Mouse (Mus musculus) midbrain, embryonic 10.5 days (tissue): Measurements from ENCODE around the gene Ccdc60. TPM values are rescaled to one million over a fixed set of nuclear protein-coding genes. Genes with fewer than 3 reads are reported as not detected.
"Not testable (repeated sequence)": the region's sequence is repeated elsewhere in the genome, so short reads cannot be mapped to it uniquely, and the experiment has no call there.

Experiments used
- DNase-seq: peaks from one replicate; pipeline ENCODE4 v3.0.0-alpha.2; 2017; ENCODE audit warnings: low spot score
- H3K27ac ChIP-seq: fragments of 300-500 bp; sonication (generic); replicated peaks from 2 replicates; pipeline ENCODE4 v1.5.1; 2016; ENCODE audit warnings: mild to moderate bottlenecking
- H3K27me3 ChIP-seq: fragments of 300-500 bp; sonication (generic); 2 replicates; pipeline ENCODE4 v1.6.1; 2016; ENCODE audit warnings: low read depth, mild to moderate bottlenecking; ENCODE audit not compliant: poor library complexity, severe bottlenecking
- H3K36me3 ChIP-seq: fragments of 300-500 bp; sonication (generic); 2 replicates; pipeline ENCODE4 v1.6.1; 2016; ENCODE audit warnings: mild to moderate bottlenecking, moderate library complexity
- H3K4me1 ChIP-seq: fragments of 300-500 bp; sonication (generic); 2 replicates; pipeline ENCODE4 v1.6.1; 2016
- H3K4me3 ChIP-seq: fragments of 300-500 bp; sonication (generic); 2 replicates; pipeline ENCODE4 v1.5.1; 2016; ENCODE audit warnings: mild to moderate bottlenecking, moderate library complexity
- H3K9me3 ChIP-seq: fragments of 300-500 bp; sonication (generic); replicated peaks from 2 replicates; pipeline ENCODE4 v1.6.1; 2016; ENCODE audit warnings: mild to moderate bottlenecking
- WGBS: fragments of 180-500 bp; shearing (Covaris S2); methylation state at CpG from one replicate; pipeline ENCODE4 v1.1.7; 2016; 5-methylcytosine and 5-hydroxymethylcytosine counted together
- polyA plus RNA-seq: library from polyadenylated mRNA; unstranded; fragments of >200 nt; fragmentation: Nextera tagmentation; extraction: Ambion mirVana; gene quantifications from 2 replicates; pipeline ENCODE4 v1.2.1, GENCODE M21; 2016

The Ccdc60 gene
- 1.7 and 2.1 TPM in 2 replicates for polyA plus RNA-seq

GRCm38 (mm10) chr5:116288849-116289570 is at the start of gene Ccdc60:
TSS of gene Ccdc60 (minus strand) at chr5:116288985.
- Histone ChIP-seq H3K27me3 (peaks cover 10% of the 10 kb centered on the region; the same call in 1 of the 2 replicates), H3K9me3 (no peaks in the 10 kb centered on the region), H3K4me1 (peaks cover 47% of the 10 kb centered on the region), H3K36me3 (no peaks in the 10 kb centered on the region), H3K4me3 (peak within 1 kb of the TSS; percentile 38), H3K27ac (peak within 1 kb of the TSS; percentile 71)
- WGBS = 5% methylated on average over 28 of the region's 28 CpGs
- DNase-seq = peak; percentile 87

DNA sequence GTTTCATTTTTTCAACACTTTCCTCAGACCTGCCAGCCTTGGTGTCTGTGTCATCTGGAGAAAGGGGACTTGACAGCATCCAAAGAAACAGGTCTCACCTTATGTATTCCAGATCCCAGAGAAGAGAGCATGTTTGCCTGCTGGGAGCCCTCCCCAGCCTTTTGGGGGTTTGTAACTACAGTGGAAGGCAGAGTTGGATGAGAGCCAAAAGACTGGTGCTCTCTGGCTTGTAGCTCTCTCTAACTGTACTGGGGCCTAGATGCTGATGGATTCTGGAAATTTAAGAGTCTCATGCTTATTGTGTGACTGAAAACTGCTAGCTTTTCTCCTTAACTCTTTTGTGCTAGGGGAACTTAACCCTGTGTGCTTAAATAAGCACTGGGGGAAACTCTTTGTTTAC is 47.4 kb upstream of the Ccdc60 start:
- Histone ChIP-seq H3K27me3 (peaks cover 27% of the 10 kb centered on the region; the same call in 1 of the 2 replicates), H3K4me3 (no peak overlapping the region), H3K9me3 (peaks cover 3% of the 10 kb centered on the region), H3K4me1 (peaks cover 14% of the 10 kb centered on the region), H3K36me3 (no peaks in the 10 kb centered on the region), H3K27ac (no peak overlapping the region)
- no peak for DNase-seq

DNA sequence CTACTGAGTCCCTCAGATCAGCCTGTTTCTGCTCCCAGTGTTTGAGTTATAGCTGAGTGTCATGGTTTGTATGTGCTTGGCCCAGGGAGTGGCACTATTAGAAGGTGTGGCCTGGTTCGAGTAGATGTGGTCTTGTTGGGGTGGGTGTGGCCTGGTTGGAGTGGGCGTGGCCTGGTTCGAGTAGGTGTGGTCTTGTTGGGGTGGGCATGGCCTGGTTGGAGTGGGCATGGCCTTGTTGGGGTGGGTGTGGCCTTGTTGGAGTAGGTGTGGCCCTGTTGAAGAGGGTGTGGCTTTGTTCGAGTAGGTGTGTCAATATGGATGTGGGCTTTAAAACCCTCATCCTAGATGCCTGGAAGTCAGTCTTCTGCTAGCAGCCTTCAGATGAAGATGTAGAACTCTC is 40.1 kb upstream of the Ccdc60 start:
- H3K9me3 ChIP-seq = peaks cover 8% of the 10 kb centered on the region
- DNase-seq = no peak
- H3K4me3 ChIP-seq = no peak overlapping the region
- 88% methylated on average over 4 of the region's 4 CpGs for WGBS
- peaks cover 14% of the 10 kb centered on the region for H3K4me1 ChIP-seq
- no peak overlapping the region for H3K27ac ChIP-seq
- H3K27me3 ChIP-seq = peaks cover 27% of the 10 kb centered on the region
- no peaks in the 10 kb centered on the region for H3K36me3 ChIP-seq

- no peak for DNase-seq
- H3K36me3 ChIP-seq = no peaks in the 10 kb centered on the region
These were observed 34.6 kb upstream of the Ccdc60 start for GRCm38 (mm10) chr5:116323401-116323800.

DNA sequence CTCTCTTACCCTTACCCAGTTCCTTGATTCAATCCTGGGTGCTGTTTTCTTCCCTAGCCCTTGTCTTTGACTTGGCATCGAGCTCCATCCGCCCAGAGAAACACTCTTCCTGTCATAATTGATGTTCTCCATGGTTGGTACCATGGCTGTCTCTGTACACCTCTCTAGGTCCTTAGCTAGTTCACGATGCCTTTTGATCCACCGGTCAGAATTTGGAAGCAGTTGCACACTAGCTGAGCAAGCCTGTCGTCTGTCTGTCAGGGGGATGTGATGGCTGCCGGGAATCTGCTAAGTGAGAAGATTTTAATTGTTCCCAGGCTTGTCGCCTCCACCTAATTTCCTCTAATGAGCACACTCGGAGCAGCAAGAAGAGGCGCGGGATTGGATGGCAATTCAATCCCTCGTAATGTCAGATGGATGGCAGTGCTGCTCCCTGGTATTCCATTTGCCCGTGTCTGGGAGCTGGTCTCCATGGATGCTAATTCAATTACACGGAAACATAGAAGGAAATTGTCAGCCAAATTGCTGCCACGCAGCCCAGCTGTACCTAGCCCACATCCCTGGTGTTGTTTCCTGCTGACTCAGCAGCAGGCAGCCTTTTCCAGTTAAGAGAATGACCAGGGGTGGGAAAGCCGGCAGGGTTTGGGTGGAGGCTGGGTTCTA is 33.7 kb upstream of the Ccdc60 start:
- peaks cover 62% of the 10 kb centered on the region for H3K27me3 ChIP-seq
- peak overlapping the region; percentile 11; the same call in 1 of the 2 replicates for H3K27ac ChIP-seq
- H3K4me1 ChIP-seq = peaks cover 23% of the 10 kb centered on the region
- H3K36me3 ChIP-seq = no peaks in the 10 kb centered on the region
- no peak overlapping the region for H3K4me3 ChIP-seq
- H3K9me3 ChIP-seq = 0 out of 2 replicates have a peak, but pooled peaks cover 5% of the 10 kb centered on the region
- WGBS = 60% methylated on average over 15 of the region's 15 CpGs
- peak; percentile 26 for DNase-seq

More at GRCm38 (mm10) chr5:116323401-116323800, 34.6 kb upstream of the Ccdc60 start:
- H3K9me3 ChIP-seq = 0 out of 2 replicates have a peak, but pooled peaks cover 5% of the 10 kb centered on the region
- H3K27ac ChIP-seq = no peak overlapping the region
- H3K4me3 ChIP-seq = no peak overlapping the region
- H3K4me1 ChIP-seq = peaks cover 23% of the 10 kb centered on the region
- H3K27me3 ChIP-seq = peaks cover 58% of the 10 kb centered on the region
- WGBS = 74% methylated on average over 5 of the region's 5 CpGs

DNA sequence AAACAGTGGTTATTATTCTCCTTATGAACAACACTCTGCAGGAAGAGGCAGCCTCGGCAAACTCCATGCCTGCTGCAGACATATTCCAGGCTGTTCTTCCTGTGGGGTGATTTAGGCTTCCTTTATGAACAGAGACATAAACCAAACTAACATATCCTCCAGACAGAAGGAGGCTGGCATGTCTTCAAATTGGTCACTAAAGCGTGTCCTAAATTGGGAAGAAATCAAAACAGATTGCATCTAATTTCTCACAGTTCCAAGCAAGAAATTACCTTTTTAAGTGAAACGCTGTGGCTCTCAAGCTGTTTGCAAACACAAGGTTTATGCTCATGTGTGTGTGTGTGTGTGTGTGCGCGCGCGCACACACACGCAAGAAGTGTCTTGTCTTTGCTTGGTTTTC is 24.9 kb upstream of the Ccdc60 start:
- Histone ChIP-seq H3K4me1 (peaks cover 14% of the 10 kb centered on the region), H3K27me3 (peaks cover 45% of the 10 kb centered on the region), H3K27ac (no peak overlapping the region), H3K36me3 (no peaks in the 10 kb centered on the region), H3K4me3 (no peak overlapping the region), H3K9me3 (no peaks in the 10 kb centered on the region)
- WGBS = 91% methylated on average over 8 of the region's 8 CpGs
- no peak for DNase-seq

GRCm38 (mm10) chr5:116312111-116312737 is 23.4 kb upstream of the Ccdc60 start:
- DNase-seq = no peak
- H3K27ac ChIP-seq = peak overlapping the region; percentile 67
- H3K4me1 ChIP-seq = peaks cover 14% of the 10 kb centered on the region
- H3K36me3 ChIP-seq = no peaks in the 10 kb centered on the region
- peak overlapping the region; percentile 32 for H3K4me3 ChIP-seq
- WGBS = 28% methylated on average over 15 of the region's 15 CpGs
- H3K9me3 ChIP-seq = no peaks in the 10 kb centered on the region
- peaks cover 38% of the 10 kb centered on the region for H3K27me3 ChIP-seq

DNA sequence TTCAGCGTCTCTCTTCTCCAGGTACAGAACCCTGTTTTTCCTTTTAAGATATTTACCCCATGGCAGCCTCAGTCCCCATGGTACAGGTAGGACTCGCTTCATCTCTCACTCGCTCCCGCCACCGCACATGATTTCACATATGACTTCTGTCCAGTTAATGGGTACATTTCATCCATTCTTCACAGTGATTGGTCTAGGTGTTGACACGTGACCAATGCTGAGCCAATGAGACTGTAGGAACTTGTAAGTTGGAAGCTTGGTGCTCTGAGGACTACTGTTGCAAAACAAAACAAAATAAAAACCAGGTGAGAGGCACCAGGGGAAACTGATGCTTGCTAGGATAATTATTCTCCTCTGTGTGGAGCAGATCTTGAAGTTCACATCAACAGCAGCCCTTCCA is 22.9 kb upstream of the Ccdc60 start:
- Histone ChIP-seq H3K27me3 (peaks cover 35% of the 10 kb centered on the region), H3K9me3 (0 out of 2 replicates have a peak, but pooled peaks cover 3% of the 10 kb centered on the region), H3K27ac (no peak overlapping the region), H3K4me1 (peaks cover 14% of the 10 kb centered on the region), H3K4me3 (no peak overlapping the region), H3K36me3 (no peaks in the 10 kb centered on the region)
- DNase-seq = no peak
- WGBS = 91% methylated on average over 6 of the region's 6 CpGs

DNA sequence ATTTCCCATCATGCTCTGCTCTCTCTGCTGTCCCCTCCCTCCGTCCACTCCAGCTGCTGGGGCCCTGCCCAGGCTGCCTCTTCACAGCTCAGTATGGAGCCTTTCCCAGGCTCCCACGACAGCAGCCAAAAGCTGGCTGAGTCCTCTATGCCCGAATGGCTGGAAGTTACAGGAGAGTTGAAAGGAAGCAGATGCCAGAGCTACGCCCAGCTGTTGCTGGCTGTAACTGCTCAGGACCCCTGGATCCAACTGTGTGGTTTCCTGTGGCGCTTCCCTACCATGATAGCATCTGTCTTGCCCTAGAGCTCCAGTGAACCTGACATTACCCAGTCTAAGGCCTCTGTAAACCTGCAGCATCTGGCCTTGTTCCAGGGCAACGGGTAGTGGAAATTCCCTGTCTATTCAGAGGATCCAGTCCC is 20.6 kb upstream of the Ccdc60 start:
- no peak for DNase-seq
- Histone ChIP-seq H3K36me3 (no peaks in the 10 kb centered on the region), H3K4me1 (peaks cover 14% of the 10 kb centered on the region), H3K27ac (peak overlapping the region; percentile 55; the same call in 1 of the 2 replicates), H3K9me3 (0 out of 2 replicates have a peak, but pooled peaks cover 5% of the 10 kb centered on the region), H3K4me3 (no peak overlapping the region), H3K27me3 (peaks cover 28% of the 10 kb centered on the region)
- 56% methylated on average over 6 of the region's 6 CpGs for WGBS

DNA sequence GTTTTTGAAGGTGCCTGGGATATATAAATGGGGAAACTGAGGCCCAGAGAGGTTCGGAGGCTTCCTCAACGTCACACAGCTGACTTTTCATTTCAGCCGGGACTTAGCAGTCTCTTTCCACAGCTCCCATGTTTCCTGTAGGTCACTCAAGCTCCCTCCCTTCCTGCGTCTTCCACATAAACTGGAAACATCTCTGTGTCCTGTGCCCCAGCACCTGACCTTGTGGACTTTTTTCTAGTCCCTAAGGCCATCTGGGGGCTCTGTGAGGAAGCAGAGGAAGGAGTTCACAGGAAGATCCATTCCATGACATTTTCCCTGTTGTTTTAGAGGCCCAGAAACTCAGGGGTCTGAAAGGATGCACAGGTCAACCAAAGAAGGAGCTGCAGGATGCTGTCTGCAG is 16.8 kb upstream of the Ccdc60 start:
- H3K36me3 ChIP-seq = no peaks in the 10 kb centered on the region
- H3K9me3 ChIP-seq = 0 out of 2 replicates have a peak, but pooled peaks cover 5% of the 10 kb centered on the region
- H3K4me3 ChIP-seq = no peak overlapping the region
- no peak for DNase-seq
- no peak overlapping the region for H3K27ac ChIP-seq
- peaks cover 6% of the 10 kb centered on the region for H3K4me1 ChIP-seq
- WGBS = 81% methylated on average over 4 of the region's 4 CpGs
- H3K27me3 ChIP-seq = peaks cover 11% of the 10 kb centered on the region; the same call in 1 of the 2 replicates

GRCm38 (mm10) chr5:116305146-116305545 is 16.4 kb upstream of the Ccdc60 start:
- H3K36me3 ChIP-seq, H3K4me1 ChIP-seq, H3K4me3 ChIP-seq, DNase-seq, H3K27me3 ChIP-seq, H3K9me3 ChIP-seq, H3K27ac ChIP-seq: not testable (repeated sequence)

DNA sequence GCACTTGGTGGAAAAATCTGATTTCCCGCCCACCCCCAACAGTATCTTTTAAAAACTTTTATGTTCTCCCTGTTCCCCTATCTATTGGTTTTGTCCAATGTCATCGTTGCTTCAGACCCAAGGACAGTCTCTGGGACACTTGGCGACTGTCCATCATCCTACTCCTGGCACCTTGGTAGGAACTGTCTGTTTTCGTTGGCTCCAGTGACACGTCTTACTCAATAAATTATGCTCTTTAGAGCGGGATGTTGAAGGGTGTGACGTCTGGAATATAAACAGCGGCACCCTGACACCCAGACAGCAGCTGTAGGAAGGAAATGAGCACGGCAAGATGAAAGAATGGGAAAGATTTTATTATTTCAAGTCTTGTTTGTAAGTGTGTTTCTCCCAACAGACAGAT is 12.2 kb upstream of the Ccdc60 start:
- DNase-seq = no peak
- Histone ChIP-seq H3K4me3 (no peak overlapping the region), H3K36me3 (no peaks in the 10 kb centered on the region), H3K27ac (no peak overlapping the region), H3K9me3 (peaks cover 3% of the 10 kb centered on the region; the same call in 1 of the 2 replicates), H3K27me3 (no peaks in the 10 kb centered on the region), H3K4me1 (no peaks in the 10 kb centered on the region)
- 87% methylated on average over 9 of the region's 9 CpGs for WGBS
